Mouse (Mus musculus) thymus, adult 18-20 months (tissue): ENCODE results near the gene Gse1.
A peak's percentile ranks its signal among the peaks of the same experiment; 100 is the strongest.
"Not testable (repeated sequence)": the region's sequence is repeated elsewhere in the genome, so short reads cannot be mapped to it uniquely, and the experiment has no call there.

Experiments used
- DNase-seq, 2 experiments: peaks; one replicate each; pipeline ENCODE4 v3.0.0; 2022; ENCODE audit warnings: mixed read lengths in 2 of 2

Gse1 gene

DNA sequence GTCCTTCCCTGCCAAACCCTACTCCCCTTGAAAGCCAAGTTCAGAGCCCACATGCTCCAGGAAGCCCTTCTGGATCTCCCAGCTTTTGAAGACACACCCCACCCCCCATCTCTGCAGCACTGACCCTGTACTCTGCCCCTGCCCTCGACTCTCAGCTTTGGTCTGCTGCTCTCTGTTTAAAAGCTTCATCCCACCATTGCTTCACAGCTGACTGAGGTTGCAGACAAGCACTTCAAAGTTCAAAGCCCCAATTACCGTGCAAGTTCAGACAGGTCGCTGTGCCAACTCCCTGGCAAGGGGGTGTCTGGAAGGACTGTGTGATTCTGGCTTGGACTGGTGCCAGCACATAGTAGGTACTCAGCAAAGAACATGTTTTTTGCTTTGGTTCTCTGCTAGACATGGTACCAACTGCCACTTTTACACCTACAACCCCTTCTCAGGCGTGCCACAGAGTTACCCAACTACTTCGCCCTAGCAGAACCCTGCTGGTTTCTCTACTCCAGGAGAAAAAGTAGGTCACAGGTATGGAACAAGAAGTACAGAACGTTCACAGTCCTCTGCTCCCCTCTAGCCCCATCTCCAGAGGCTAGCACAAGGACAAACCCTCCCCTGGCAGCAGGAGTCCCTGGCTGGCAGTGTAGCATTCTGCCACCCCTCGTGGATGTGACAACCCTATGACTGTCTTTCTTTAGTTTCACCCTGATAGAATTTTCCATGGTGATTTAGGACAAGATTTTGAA lies 123.2 kb downstream of the Gse1 start:
- DNase-seq = peak in 1 of 2 experiments; percentile 12

DNA sequence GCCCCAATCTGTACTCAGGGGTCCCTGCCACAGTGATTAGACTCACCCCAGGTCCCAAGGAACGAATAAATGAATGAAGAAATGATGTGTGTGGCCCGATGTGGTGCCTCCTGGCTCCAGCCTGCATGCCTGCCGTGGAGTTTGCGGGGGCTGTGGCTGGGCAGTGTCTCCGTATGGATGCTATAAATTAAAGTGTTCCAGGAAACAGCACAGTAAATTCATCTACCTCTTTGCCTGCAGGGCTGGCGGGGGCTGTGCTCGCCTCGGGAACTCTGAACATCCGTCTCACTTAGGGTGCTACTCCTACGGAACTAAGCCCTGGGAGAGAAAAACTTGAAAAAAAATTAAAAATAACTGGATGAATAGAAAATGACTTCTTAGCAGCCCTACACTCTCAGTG lies 123.8 kb downstream of the Gse1 start:
- DNase-seq = no peak

DNA sequence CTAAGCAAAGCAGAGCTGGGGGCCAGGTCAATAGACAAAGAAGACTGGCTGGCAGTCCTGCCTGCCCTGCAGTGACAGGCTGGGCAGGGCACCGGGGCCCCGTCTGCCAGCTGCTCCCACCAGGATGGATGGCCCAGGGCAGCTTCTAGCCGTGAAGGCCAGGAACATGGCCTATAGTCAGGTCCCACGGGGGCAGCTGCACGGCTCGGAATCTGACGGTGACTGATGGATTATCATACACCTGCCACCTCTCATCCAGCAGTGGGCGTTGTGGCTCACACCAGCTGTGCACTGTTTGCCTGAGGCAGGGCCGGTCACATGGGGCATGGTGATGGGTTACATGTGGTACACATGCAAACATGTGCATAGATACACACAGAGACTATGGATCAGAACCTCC lies 127.8 kb downstream of the Gse1 start:
- no peak for DNase-seq

DNA sequence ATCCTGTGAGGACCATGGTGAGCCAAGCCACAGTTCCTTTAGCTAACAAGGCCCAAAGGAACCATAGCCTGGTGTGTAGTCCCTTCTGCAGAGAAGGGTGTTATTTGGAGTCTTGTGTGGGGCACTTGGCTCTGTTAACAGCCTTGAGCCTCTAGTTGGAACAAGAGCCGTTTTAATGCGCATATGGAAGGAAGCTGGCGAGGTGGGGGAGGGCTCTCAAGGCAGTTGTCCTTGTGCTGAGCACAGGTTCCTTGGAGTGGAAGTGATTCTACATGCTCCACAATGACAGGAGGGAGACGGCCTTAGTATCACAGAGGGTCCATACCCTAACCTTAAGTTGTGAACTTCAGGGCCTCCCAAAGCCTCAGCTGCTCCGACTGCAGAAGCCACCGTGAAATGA lies 129.2 kb downstream of the Gse1 start:
- no peak for DNase-seq

- no peak for DNase-seq
These were observed 133.0 kb downstream of the Gse1 start for GRCm38 (mm10) chr8:120361301-120361700.

GRCm38 (mm10) chr8:120363552-120364071 lies 135.4 kb downstream of the Gse1 start:
- DNase-seq = peak in 1 of 2 experiments; percentile 36

DNA sequence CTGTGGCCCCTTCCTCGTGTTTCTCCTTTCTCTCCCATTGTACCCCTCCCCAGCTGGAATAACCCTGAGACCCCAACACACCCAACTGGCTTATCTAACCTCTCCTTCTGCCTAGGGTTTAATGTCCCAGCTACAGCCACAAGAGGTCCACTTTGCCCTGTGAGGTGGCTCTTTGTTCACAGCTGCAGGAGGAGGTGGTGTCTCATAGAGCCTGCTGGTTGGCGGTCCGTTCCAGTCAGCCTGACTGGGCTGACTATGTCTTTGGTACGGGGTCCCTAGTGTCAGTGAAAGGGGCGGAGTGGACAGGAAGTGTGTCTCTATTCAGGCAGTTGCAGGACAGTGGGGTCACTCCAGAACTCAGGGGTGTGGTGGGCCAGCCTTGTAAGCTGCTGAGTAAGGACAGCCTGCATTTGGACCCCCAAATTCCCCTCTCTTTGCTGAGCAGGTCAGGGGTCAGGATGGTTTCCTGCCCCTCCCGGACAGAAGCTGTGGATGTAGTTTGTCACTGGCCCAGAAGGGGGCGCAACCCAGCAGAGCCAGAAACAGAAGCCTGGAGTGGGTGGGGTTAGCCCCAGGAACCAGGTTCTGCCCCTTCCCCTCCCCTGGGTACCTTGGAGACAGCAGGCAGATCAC lies 136.0 kb downstream of the Gse1 start:
- peak in 1 of 2 experiments; percentile 52 for DNase-seq

GRCm38 (mm10) chr8:120366840-120367239 lies 138.6 kb downstream of the Gse1 start:
- DNase-seq = no peak

DNA sequence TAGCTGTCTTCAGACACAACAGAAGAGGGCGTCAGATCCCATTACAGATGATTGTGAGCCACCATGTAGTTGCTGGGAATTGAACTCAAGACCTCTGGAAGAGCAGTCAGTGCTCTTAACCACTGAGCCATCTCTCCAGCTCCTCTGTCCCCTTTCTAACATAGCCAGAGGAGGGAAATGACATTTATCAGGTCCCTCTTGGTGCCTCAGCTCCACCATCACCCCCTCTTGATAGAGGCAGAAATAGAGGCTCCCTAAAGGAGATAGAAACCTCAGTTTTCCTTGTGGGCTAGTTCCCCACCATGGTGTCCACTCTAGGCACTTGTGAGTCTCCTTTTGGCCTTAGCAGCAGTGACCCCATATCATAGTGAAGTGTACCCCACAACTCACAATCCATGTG lies 139.9 kb downstream of the Gse1 start:
- DNase-seq = not testable (repeated sequence)

- peak; percentile 84 to 88 for DNase-seq
These were observed 140.8 kb downstream of the Gse1 start for GRCm38 (mm10) chr8:120368814-120369649.

DNA sequence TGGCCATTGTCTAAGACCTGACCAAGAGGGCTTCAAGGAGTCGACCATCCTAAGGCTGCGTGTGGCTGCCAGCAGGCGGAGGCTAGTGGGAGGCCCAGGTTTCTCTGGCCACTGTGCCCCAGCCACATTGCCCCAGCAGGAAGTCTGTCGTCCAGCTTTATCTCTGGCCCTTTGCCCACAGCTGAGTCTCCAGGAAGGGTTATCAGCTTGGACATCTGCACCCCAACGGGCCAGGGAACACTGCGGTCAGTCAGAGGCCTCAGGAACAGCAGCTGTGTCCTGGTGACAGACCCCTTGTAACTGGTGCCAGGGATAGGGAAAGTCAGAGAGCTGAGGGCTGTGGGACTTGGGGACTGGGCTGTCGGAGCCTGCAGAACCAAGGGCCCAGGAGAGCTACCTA lies 141.7 kb downstream of the Gse1 start:
- no peak for DNase-seq

DNA sequence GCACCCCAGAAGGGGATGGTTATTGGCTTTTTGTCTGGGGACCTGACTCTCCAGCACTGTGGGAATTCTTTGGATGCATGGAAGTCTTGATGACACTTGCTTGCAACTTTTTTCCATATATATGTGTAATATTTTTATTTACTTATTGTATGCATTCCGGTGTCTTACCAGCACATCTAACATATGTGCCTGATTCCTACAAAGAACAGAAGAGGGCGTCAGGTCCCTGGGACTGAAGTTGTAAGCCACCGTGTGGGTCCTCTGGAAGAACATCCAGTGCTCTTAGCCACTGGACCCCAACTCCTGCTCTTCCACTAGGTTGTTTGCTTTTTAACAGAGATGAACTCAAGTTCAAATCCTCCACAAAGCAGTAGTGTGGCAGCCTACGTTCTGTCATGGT lies 142.2 kb downstream of the Gse1 start:
- no peak for DNase-seq

GRCm38 (mm10) chr8:120371146-120371545 lies 142.9 kb downstream of the Gse1 start:
- DNase-seq = no peak

GRCm38 (mm10) chr8:120371725-120372457 lies 143.6 kb downstream of the Gse1 start:
- DNase-seq = no peak

DNA sequence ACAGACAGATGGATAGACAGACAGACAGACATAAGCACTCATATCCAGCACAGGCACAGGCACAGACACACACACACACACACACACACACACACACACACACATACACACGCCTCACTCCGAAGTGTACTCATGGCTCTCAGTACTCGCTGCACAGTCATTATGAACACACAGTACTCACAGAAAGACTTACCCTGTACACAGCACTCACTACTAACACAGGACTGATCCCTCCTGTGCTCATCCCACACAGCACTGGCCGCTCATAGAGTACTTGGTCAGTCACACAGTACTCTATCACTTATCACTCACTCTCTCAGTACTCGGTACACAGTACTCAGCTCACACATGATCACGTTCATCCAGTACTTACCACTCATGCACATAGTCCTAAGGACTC lies 144.4 kb downstream of the Gse1 start:
- no peak for DNase-seq

GRCm38 (mm10) chr8:120373621-120374020 lies 145.4 kb downstream of the Gse1 start:
- no peak for DNase-seq

GRCm38 (mm10) chr8:120374070-120374469 lies 145.8 kb downstream of the Gse1 start:
- DNase-seq = no peak

GRCm38 (mm10) chr8:120374514-120374913 lies 146.3 kb downstream of the Gse1 start:
- no peak for DNase-seq

- no peak for DNase-seq
These were observed 146.9 kb downstream of the Gse1 start for GRCm38 (mm10) chr8:120375170-120375569.

DNA sequence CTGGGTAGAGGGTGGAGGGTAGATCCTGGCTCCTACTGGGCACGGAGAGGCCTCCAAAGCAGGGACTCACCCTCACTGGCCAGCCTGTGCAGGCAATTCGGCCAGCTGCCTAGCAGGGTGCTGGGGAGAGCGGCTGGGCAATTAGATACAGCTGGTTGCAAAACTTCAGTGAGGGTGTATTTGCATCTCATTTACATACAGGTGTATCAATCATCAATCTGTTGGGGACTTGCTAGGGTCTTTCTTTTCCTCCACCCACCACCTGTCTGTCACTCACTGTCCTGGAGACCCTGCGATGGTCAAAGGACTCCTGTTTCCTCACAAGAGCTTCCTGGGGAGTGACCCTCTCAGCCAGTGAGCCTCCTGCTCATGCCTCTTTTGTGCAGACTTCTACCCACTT lies 148.0 kb downstream of the Gse1 start:
- no peak for DNase-seq

GRCm38 (mm10) chr8:120376847-120377802 lies 148.9 kb downstream of the Gse1 start:
- no peak for DNase-seq
